Mouse (Mus musculus) forebrain, embryonic 13.5 days (tissue): ENCODE measurements around the gene Slc9a2. TPM values are rescaled to one million over a fixed set of nuclear protein-coding genes. Genes with fewer than 3 reads are reported as not detected.

Experiments
- polyA plus RNA-seq: library from polyadenylated mRNA; unstranded; fragments of >200 nt; fragmentation: Nextera tagmentation; extraction: Ambion mirVana; gene quantifications from 2 replicates; pipeline ENCODE4 v1.2.1, GENCODE M21; 2015

Gene Slc9a2
- polyA plus RNA-seq, 1 experiment from 2014 or later, result 0.04 TPM

Other genes with a start within 250 kb of the Slc9a2 start
- gene Il18r1, start 215.0 kb upstream of the Slc9a2 start, polyA plus RNA-seq, result not detected in 2 replicates
- 0.09 and 0.15 TPM in 2 replicates for gene Il18rap, start 165.2 kb upstream of the Slc9a2 start, polyA plus RNA-seq
- gene Slc9a4, start 100.5 kb upstream of the Slc9a2 start, polyA plus RNA-seq, result not detected in 2 replicates
- 3.0 and 3.3 TPM in 2 replicates for gene Mfsd9, start 110.1 kb downstream of the Slc9a2 start, polyA plus RNA-seq
- gene Tmem182, start 125.0 kb downstream of the Slc9a2 start, polyA plus RNA-seq, result 0.08 and 0.09 TPM in 2 replicates